Mouse (Mus musculus) gastrocnemius, postnatal 36 days (tissue): Measurements from ENCODE around the gene Sec11a. TPM values are rescaled to one million over a fixed set of nuclear protein-coding genes. Genes with fewer than 3 reads are reported as not detected.
A peak's percentile ranks its signal among the peaks of the same experiment; 100 is the strongest.
"Not testable (repeated sequence)": the region's sequence is repeated elsewhere in the genome, so short reads cannot be mapped to it uniquely, and the experiment has no call there.

Experiments used
- DNase-seq, 2 experiments: peaks; one replicate each; pipeline ENCODE4 v3.0.0; 2022
- intact Hi-C: fragments of 180-260 bp; cut with DNase I; formaldehyde crosslinking; loops from one replicate; pipeline ENCODE4 v1.15.1; 2025
- total RNA-seq, 2 experiments: library from RNA; stranded (reverse); gene quantifications; 2 replicates each; pipeline ENCODE4 v1.2.3; 2021

Gene Sec11a
- total RNA-seq, 2 experiments from 2014 or later = 24.5 to 25.2 TPM

GRCm38 (mm10) chr7:80962799-80963198, 15.2 kb upstream of the Sec11a start:
- intact Hi-C loops = no loop called here
- DNase-seq = no peak

- no peak for DNase-seq
- intact Hi-C loops = no loop called here
Observed at GRCm38 (mm10) chr7:80959003-80959402, 11.4 kb upstream of the Sec11a start.

- no peak for DNase-seq
- intact Hi-C loops = no loop called here
Observed at GRCm38 (mm10) chr7:80956891-80957290, 9.3 kb upstream of the Sec11a start.

- intact Hi-C loops = no loop called here
- DNase-seq = no peak
Observed at GRCm38 (mm10) chr7:80954251-80954650, 6.7 kb upstream of the Sec11a start.

GRCm38 (mm10) chr7:80952140-80952539, 4.6 kb upstream of the Sec11a start:
- DNase-seq = no peak
- intact Hi-C loops = no loop called here

GRCm38 (mm10) chr7:80951461-80951860, 3.9 kb upstream of the Sec11a start:
- intact Hi-C loops = no loop called here
- DNase-seq = no peak

GRCm38 (mm10) chr7:80939808-80940207, 7.8 kb downstream of the Sec11a start:
- intact Hi-C loops = no loop called here
- no peak for DNase-seq

GRCm38 (mm10) chr7:80937304-80937666, 10.3 kb downstream of the Sec11a start:
- DNase-seq, intact Hi-C loops: not testable (repeated sequence)

GRCm38 (mm10) chr7:80936617-80937303, 10.8 kb downstream of the Sec11a start:
- intact Hi-C loops, DNase-seq: not testable (repeated sequence)

- intact Hi-C loops = no loop called here
Observed at GRCm38 (mm10) chr7:80935834-80936233, 11.7 kb downstream of the Sec11a start.

GRCm38 (mm10) chr7:80932777-80933176, 14.8 kb downstream of the Sec11a start:
- intact Hi-C loops = loop anchor here (5.0 kb wide), 1 partner anchor 45 kb away; no protein-coding TSS in a partner anchor
- no peak for DNase-seq

More at GRCm38 (mm10) chr7:80935834-80936233, 11.7 kb downstream of the Sec11a start:
- no peak for DNase-seq

- no peak for DNase-seq
- intact Hi-C loops = loop anchor here (5.0 kb wide), 1 partner anchor 44 kb away; no protein-coding TSS in a partner anchor
Observed at GRCm38 (mm10) chr7:80931618-80932207, 15.9 kb downstream of the Sec11a start.

- DNase-seq = no peak
- intact Hi-C loops = no loop called here
Observed at GRCm38 (mm10) chr7:80923165-80923564, 24.4 kb downstream of the Sec11a start.

GRCm38 (mm10) chr7:80919647-80920008, 28.0 kb downstream of the Sec11a start:
- intact Hi-C loops = no loop called here

GRCm38 (mm10) chr7:80918982-80919646, 28.5 kb downstream of the Sec11a start:
- intact Hi-C loops = no loop called here
- no peak for DNase-seq

More at GRCm38 (mm10) chr7:80919647-80920008, 28.0 kb downstream of the Sec11a start:
- no peak for DNase-seq

- intact Hi-C loops = no loop called here
- DNase-seq = no peak
Observed at GRCm38 (mm10) chr7:80917916-80918465, 29.6 kb downstream of the Sec11a start.

GRCm38 (mm10) chr7:80912496-80912895, 35.1 kb downstream of the Sec11a start:
- DNase-seq = no peak
- intact Hi-C loops = no loop called here

- intact Hi-C loops = no loop called here
- DNase-seq = no peak
Observed at GRCm38 (mm10) chr7:80911053-80911452, 36.5 kb downstream of the Sec11a start.

- intact Hi-C loops = loop anchor here (5.0 kb wide), 1 partner anchor 82 kb away; no protein-coding TSS in a partner anchor
- DNase-seq = peak; percentile 66 to 72
Observed at GRCm38 (mm10) chr7:80904921-80905515, 42.6 kb downstream of the Sec11a start, which contains the start of gene Nmb. Gene Nmb, minus strand, starts transcription at chr7:80905076.

GRCm38 (mm10) chr7:80903625-80904422, 43.8 kb downstream of the Sec11a start:
- DNase-seq = no peak
- intact Hi-C loops = loop anchor here (5.0 kb wide), 1 partner anchor 83 kb away; no protein-coding TSS in a partner anchor
